Mouse (Mus musculus) heart, postnatal 0 days (tissue): ENCODE data around the gene Shisa2.

Source experiments
- CTCF ChIP-seq: IDR thresholded peaks from 2 replicates; pipeline ENCODE4 v1.5.1; 2016; ENCODE audit warnings: antibody characterized with exemption, control low read depth, low read depth
- EP300 ChIP-seq: IDR thresholded peaks from 2 replicates; pipeline ENCODE4 v1.6.1; 2016; ENCODE audit warnings: antibody characterized with exemption, low read depth

DNA sequence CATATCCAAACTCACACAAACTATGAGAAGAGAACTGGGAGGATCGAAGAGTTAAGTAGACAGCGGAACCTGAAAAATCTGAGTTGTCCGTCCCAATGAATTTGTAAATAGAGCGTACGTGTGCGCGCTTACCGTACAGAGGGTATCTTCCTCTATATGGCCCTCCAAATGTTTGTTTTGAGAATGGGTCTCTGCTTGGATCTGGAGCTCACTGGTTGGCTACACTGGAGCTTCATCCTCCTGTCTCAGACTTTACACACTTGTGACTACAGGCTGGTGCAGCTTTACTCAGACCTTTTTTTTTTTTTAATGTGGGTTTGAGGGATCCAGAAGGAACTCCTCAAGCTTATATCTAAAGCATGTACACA is 26.9 kb upstream of the Shisa2 start:
- TF ChIP-seq EP300 (no peak), CTCF (no peak)
